Mouse (Mus musculus): Measurements from ENCODE around the gene Sgsh. TPM values are rescaled to one million over a fixed set of nuclear protein-coding genes. Genes with fewer than 3 reads are reported as not detected.

The Sgsh gene
- polyA plus RNA-seq, 1 experiment: 4.2 TPM

DNA sequence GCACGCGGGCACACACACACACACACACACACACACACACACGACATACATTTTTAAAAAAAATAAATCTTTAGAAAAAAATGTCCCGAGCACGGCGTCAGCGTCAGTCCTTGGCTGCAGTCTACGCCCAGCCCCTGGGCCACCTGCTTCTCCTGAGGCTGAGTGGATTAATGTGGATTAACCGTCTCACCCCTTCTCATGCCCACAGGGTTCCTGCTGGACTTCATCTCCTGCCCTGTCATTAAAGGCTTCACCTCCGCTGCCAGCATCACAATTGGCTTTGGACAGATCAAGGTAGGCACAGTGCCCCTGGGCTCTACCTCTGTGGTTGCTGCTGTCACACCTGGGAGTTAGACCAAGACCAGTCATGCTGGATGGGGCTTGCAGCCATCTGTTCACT is 3.8 kb upstream of the Sgsh start:
- Histone ChIP-seq H3ac (ENCODE audit: control insufficient read depth, insufficient read length) (no peak overlapping the region), H3K79me2 (ENCODE audit: control insufficient read depth, insufficient read depth) (no peaks in the 10 kb centered on the region), H3K4me2 (ENCODE audit: low read depth) (no peak overlapping the region), H3K4me3 (no peak overlapping the region), H3K36me3 (ENCODE audit: control insufficient read depth, insufficient read depth) (no peaks in the 10 kb centered on the region), H3K27me3 (ENCODE audit: control insufficient read depth, insufficient read depth, insufficient read length) (no peaks in the 10 kb centered on the region)
- no peak for TF ChIP-seq E2F4 (IDR thresholded peaks at IDR 0.05; ENCODE audit: insufficient read depth)
- no peak for TF ChIP-seq TCF12 (IDR thresholded peaks at IDR 0.05; ENCODE audit: insufficient read depth, poor library complexity, severe bottlenecking)
- no peak for TF ChIP-seq TCF3 (IDR thresholded peaks at IDR 0.05; ENCODE audit: insufficient read length, low read depth)
- no peak for TF ChIP-seq MYOD1 (IDR thresholded peaks at IDR 0.05; ENCODE audit: control insufficient read depth in 1 of 3, insufficient read length in 2 of 3, low read depth in 2 of 3)
- no peak for TF ChIP-seq POLR2A (IDR thresholded peaks at IDR 0.05; ENCODE audit: insufficient read length, low read depth)
- TF ChIP-seq REST (IDR thresholded peaks at IDR 0.05; ENCODE audit: insufficient read depth, insufficient read length): no peak
- no peak for TF ChIP-seq MAX (IDR thresholded peaks at IDR 0.05; ENCODE audit: low read depth)
- TF ChIP-seq CEBPB (IDR thresholded peaks at IDR 0.05; ENCODE audit: insufficient read depth, poor library complexity, severe bottlenecking): no peak
- no peak for TF ChIP-seq POLR2AphosphoS2 (IDR thresholded peaks at IDR 0.05; ENCODE audit: insufficient read length, low read depth)
- no peak for TF ChIP-seq MYOG (IDR thresholded peaks at IDR 0.05; ENCODE audit: control insufficient read depth in 1 of 3, insufficient read depth in 1 of 3, insufficient read length in 2 of 3, low read depth in 2 of 3)
- no peak for TF ChIP-seq SRF (IDR thresholded peaks at IDR 0.05; ENCODE audit: control insufficient read depth, insufficient read length, low read depth)
- TF ChIP-seq USF1 (IDR thresholded peaks at IDR 0.05; ENCODE audit: low read depth): no peak

DNA sequence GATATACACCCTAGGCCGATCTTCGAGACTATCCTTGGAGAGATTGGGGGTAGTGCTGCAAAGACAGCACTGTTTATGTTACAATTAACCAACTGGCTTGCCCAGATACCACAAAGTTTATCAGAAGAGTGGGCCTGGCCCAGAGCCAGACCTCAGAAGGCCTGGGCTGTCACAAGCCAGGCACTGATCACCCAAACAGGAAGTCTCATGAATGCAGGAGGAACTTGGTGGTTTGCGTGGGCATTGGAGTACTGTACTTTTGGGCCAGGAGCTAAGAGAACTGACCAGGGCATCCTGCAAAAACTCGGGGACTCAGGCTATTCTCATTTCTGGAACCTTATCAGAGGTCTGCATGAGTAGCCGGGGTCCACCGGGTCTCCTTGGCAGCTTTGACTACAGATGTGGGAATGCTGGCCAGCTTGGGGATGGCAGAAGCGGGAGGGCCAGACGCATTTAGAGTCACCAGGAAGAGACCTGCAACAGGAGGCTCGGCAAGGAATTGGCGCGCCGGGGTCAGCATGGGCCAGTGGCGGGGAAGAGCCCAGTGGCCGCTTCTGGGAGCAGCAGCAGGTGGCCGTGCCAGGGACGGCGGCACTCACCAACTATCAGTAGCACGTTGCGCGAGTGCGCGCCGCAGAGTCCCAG is 416 bp downstream of the Sgsh start:
- H3ac ChIP-seq (ENCODE audit: control insufficient read depth, insufficient read length): peak overlapping the region; percentile 9
- peaks cover 14% of the 10 kb centered on the region for H3K27me3 ChIP-seq (ENCODE audit: control insufficient read depth, insufficient read depth, insufficient read length)
- H3K36me3 ChIP-seq (ENCODE audit: control insufficient read depth, insufficient read depth): no peaks in the 10 kb centered on the region
- peak overlapping the region; percentile 96 for H3K4me2 ChIP-seq (ENCODE audit: low read depth)
- H3K79me2 ChIP-seq (ENCODE audit: control insufficient read depth, insufficient read depth): no peaks in the 10 kb centered on the region
- H3K4me3 ChIP-seq: peak overlapping the region; percentile 37
- TF ChIP-seq REST (IDR thresholded peaks at IDR 0.05; ENCODE audit: insufficient read depth, insufficient read length) (no peak), SRF (IDR thresholded peaks at IDR 0.05; ENCODE audit: control insufficient read depth, insufficient read length, low read depth) (peak; percentile 6), MYOD1 (IDR thresholded peaks at IDR 0.05; ENCODE audit: control insufficient read depth in 1 of 3, insufficient read length in 2 of 3, low read depth in 2 of 3) (peak in 1 of 3 experiments; percentile 40)

DNA sequence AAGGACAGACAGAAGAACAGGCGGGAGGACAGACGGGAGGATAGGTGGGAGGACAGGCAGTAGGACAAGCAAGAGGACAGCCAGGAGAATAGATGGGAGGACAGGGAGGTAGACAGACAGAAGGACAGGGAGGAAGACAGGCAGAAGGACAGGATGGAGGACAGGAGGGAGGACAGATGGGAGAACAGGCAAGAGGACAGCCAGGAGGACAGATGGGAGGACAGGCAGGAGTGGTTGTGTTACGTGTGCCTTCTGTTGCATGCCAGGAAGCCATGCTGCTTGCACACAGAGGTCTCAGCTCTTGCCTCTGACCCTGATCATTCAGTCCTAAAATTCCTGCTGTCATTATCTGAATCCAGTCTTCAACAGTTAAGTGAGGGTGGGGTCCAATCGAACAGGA is 1.4 kb downstream of the Sgsh start:
- H3ac ChIP-seq (ENCODE audit: control insufficient read depth, insufficient read length): no peak overlapping the region
- H3K27me3 ChIP-seq (ENCODE audit: control insufficient read depth, insufficient read depth, insufficient read length): peaks cover 14% of the 10 kb centered on the region
- TF ChIP-seq MYOD1 (IDR thresholded peaks at IDR 0.05; ENCODE audit: control insufficient read depth in 1 of 3, insufficient read length in 2 of 3, low read depth in 2 of 3): no peak
- no peaks in the 10 kb centered on the region for H3K36me3 ChIP-seq (ENCODE audit: control insufficient read depth, insufficient read depth)
- no peak overlapping the region for H3K4me3 ChIP-seq
- no peaks in the 10 kb centered on the region for H3K79me2 ChIP-seq (ENCODE audit: control insufficient read depth, insufficient read depth)
- H3K4me2 ChIP-seq (ENCODE audit: low read depth): no peak overlapping the region

DNA sequence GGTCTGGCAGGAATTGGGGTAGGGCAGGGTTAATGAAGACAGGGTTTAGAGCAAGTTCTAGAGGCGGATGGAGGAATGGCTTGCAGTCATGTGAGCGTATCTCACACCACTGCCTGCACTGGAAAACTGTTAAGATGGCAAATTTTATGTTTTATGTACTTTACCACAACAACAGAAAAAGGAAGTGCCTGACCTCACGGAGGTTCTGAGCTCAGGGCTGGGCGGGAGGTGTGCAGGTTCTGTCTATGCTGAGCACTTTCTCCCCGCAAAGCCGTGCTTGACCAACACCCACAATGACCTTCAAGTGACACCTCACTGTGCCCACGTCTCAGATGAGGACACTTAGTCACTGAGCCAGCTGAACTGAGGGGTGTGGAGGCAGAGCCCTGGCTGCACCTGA is 3.2 kb downstream of the Sgsh start:
- peaks cover 14% of the 10 kb centered on the region for H3K27me3 ChIP-seq (ENCODE audit: control insufficient read depth, insufficient read depth, insufficient read length)

DNA sequence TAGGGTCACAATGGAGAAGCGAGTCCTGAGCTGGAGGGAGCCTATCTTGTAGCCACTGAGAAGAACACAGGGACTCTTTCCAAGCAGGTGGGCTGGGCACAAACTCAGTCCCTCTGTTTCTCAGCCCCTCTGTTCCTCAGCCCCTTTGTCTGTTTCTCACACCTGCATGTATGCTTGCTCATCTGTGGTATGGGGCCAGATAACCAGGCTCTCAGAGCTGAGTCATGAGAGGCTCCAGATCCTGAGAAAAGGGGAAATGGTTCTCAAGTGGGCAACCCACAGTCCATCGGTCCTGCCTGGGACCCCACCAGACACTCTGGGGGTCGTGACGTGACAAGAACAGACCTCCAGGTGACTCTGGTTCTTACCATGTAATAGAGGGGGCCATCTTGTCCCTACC is 8.2 kb downstream of the Sgsh start:
- no peak overlapping the region for H3K4me2 ChIP-seq (ENCODE audit: low read depth)
- no peak overlapping the region for H3K4me3 ChIP-seq
- H3K27me3 ChIP-seq (ENCODE audit: control insufficient read depth, insufficient read depth, insufficient read length): peaks cover 35% of the 10 kb centered on the region
- H3ac ChIP-seq (ENCODE audit: control insufficient read depth, insufficient read length): no peak overlapping the region
- H3K36me3 ChIP-seq (ENCODE audit: control insufficient read depth, insufficient read depth): no peaks in the 10 kb centered on the region
- H3K79me2 ChIP-seq (ENCODE audit: control insufficient read depth, insufficient read depth): no peaks in the 10 kb centered on the region
- no peak for TF ChIP-seq TCF12 (IDR thresholded peaks at IDR 0.05; ENCODE audit: insufficient read depth, poor library complexity, severe bottlenecking)
- TF ChIP-seq USF1 (IDR thresholded peaks at IDR 0.05; ENCODE audit: low read depth): no peak
- no peak for TF ChIP-seq MYOG (IDR thresholded peaks at IDR 0.05; ENCODE audit: control insufficient read depth in 1 of 3, insufficient read depth in 1 of 3, insufficient read length in 2 of 3, low read depth in 2 of 3)
- TF ChIP-seq POLR2A (IDR thresholded peaks at IDR 0.05; ENCODE audit: insufficient read length, low read depth): no peak
- no peak for TF ChIP-seq CEBPB (IDR thresholded peaks at IDR 0.05; ENCODE audit: insufficient read depth, poor library complexity, severe bottlenecking)
- no peak for TF ChIP-seq REST (IDR thresholded peaks at IDR 0.05; ENCODE audit: insufficient read depth, insufficient read length)

More for the DNA sequence above, 3.2 kb downstream of the Sgsh start:
- TF ChIP-seq SRF (IDR thresholded peaks at IDR 0.05; ENCODE audit: control insufficient read depth, insufficient read length, low read depth) (no peak), TCF12 (IDR thresholded peaks at IDR 0.05; ENCODE audit: insufficient read depth, poor library complexity, severe bottlenecking) (no peak), MAX (IDR thresholded peaks at IDR 0.05; ENCODE audit: low read depth) (no peak), USF1 (IDR thresholded peaks at IDR 0.05; ENCODE audit: low read depth) (no peak), MYOD1 (IDR thresholded peaks at IDR 0.05; ENCODE audit: control insufficient read depth in 1 of 3, insufficient read length in 2 of 3, low read depth in 2 of 3) (no peak), POLR2A (IDR thresholded peaks at IDR 0.05; ENCODE audit: insufficient read length, low read depth) (no peak), REST (IDR thresholded peaks at IDR 0.05; ENCODE audit: insufficient read depth, insufficient read length) (no peak), CEBPB (IDR thresholded peaks at IDR 0.05; ENCODE audit: insufficient read depth, poor library complexity, severe bottlenecking) (no peak), POLR2AphosphoS2 (IDR thresholded peaks at IDR 0.05; ENCODE audit: insufficient read length, low read depth) (no peak), TCF3 (IDR thresholded peaks at IDR 0.05; ENCODE audit: insufficient read length, low read depth) (no peak), E2F4 (IDR thresholded peaks at IDR 0.05; ENCODE audit: insufficient read depth) (no peak), MYOG (IDR thresholded peaks at IDR 0.05; ENCODE audit: control insufficient read depth in 1 of 3, insufficient read depth in 1 of 3, insufficient read length in 2 of 3, low read depth in 2 of 3) (no peak)
- Histone ChIP-seq H3K4me2 (ENCODE audit: low read depth) (no peak overlapping the region), H3ac (ENCODE audit: control insufficient read depth, insufficient read length) (no peak overlapping the region), H3K4me3 (no peak overlapping the region), H3K36me3 (ENCODE audit: control insufficient read depth, insufficient read depth) (no peaks in the 10 kb centered on the region), H3K79me2 (ENCODE audit: control insufficient read depth, insufficient read depth) (no peaks in the 10 kb centered on the region)

All from myocyte (in vitro differentiated cells).